11 mouse cellular contexts compared by ENCODE assay signal in the genomic region with DNA sequence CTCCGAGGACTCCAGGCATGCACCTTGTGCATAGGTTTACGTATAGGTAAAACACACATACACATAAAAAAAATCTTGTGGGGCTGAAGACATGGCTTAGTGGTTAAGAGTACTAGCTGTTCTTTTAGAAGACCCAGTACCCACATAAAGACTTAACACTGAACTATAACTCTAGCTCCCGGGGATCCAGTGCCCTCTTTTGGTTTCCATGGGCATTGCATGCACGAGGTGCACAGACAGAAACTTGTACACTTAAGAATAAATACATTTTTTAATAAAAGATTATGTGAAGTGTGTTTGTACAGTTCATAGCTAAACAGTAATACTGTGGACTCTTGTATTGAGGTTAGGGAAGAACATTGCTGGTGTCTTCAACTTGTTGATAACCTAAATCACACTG. TPM values are rescaled to one million over a fixed set of nuclear protein-coding genes. Genes with fewer than 3 reads are reported as not detected.
A peak's percentile ranks its signal among the peaks of the same experiment; 100 is the strongest.
DNase-seq lines count a peak whose midpoint lies in the region; ATAC-seq and TF ChIP-seq lines count a peak whose summit lies in the region.
"Had no signal": no experiment of that assay in that cellular context is flagged by ENCODE, and none has a peak within 500 bp of the region (broad histone marks: within the 10 kb centered on the region; RNA-seq: fewer than 3 reads in every experiment).

No protein-coding gene starts in this region.

- no peaks in the 10 kb centered on the region for H3K9me3 ChIP-seq in hindbrain, postnatal 0 days (ENCODE audit: low read length)
- H3K9me3 ChIP-seq in hindbrain, embryonic 11.5 days (ENCODE audit: control insufficient read depth, low read length): no peaks in the 10 kb centered on the region
- H3K9me3 ChIP-seq: limb, embryonic 15.5 days; midbrain, embryonic 10.5 days had no signal

- 95% methylated on average over 4 of the region's 4 CpGs for WGBS in hindbrain, postnatal 0 days
- WGBS in hindbrain, embryonic 11.5 days: 94% methylated on average over 4 of the region's 4 CpGs

- ATAC-seq in hindbrain, postnatal 0 days: no peak
- no peak for ATAC-seq in hindbrain, embryonic 11.5 days (ENCODE audit: low FRiP score)

- no peak overlapping the region for H3K27ac ChIP-seq in hindbrain, postnatal 0 days
- no peak overlapping the region for H3K27ac ChIP-seq in hindbrain, embryonic 11.5 days (ENCODE audit: low read depth, low read length)
- H3K27ac ChIP-seq: limb, embryonic 15.5 days; midbrain, embryonic 10.5 days had no signal

- H3K36me3 ChIP-seq in hindbrain, postnatal 0 days (ENCODE audit: insufficient read depth, low read length): no peaks in the 10 kb centered on the region; the same call in 1 of the 2 replicates
- no peaks in the 10 kb centered on the region for H3K36me3 ChIP-seq in hindbrain, embryonic 11.5 days (ENCODE audit: control insufficient read depth, insufficient read depth, low read length)
- H3K36me3 ChIP-seq: limb, embryonic 15.5 days had no signal

- no peak overlapping the region for H3K4me3 ChIP-seq in hindbrain, postnatal 0 days (ENCODE audit: low read length)
- no peak overlapping the region for H3K4me3 ChIP-seq in hindbrain, embryonic 11.5 days (ENCODE audit: low read depth, low read length)
- H3K4me3 ChIP-seq: limb, embryonic 15.5 days; midbrain, embryonic 10.5 days had no signal

- TF ChIP-seq CTCF in hindbrain, postnatal 0 days (IDR thresholded peaks at IDR 0.05; ENCODE audit: low read depth): peak; percentile 23; the same call in 1 of the 2 replicates

- H3K4me1 ChIP-seq in hindbrain, postnatal 0 days (ENCODE audit: insufficient read depth, low read length): no peaks in the 10 kb centered on the region
- H3K4me1 ChIP-seq in hindbrain, embryonic 11.5 days (replicated peaks; ENCODE audit: control insufficient read depth, insufficient read depth, low read length): no peaks in the 10 kb centered on the region
- H3K4me1 ChIP-seq: limb, embryonic 15.5 days; midbrain, embryonic 10.5 days had no signal

- H3K4me2 ChIP-seq in hindbrain, postnatal 0 days (ENCODE audit: low read depth, low read length): no peak overlapping the region
- no peak overlapping the region for H3K4me2 ChIP-seq in hindbrain, embryonic 11.5 days (replicated peaks; ENCODE audit: low read depth, low read length)
- H3K4me2 ChIP-seq: limb, embryonic 15.5 days had no signal

- H3K9ac ChIP-seq in hindbrain, postnatal 0 days (replicated peaks; ENCODE audit: low read length): no peak overlapping the region
- no peak overlapping the region for H3K9ac ChIP-seq in hindbrain, embryonic 11.5 days (ENCODE audit: low read depth, low read length)
- H3K9ac ChIP-seq: limb, embryonic 15.5 days had no signal

- DNase-seq in hindbrain, postnatal 0 days (ENCODE audit: low spot score): no peak
- DNase-seq in hindbrain, embryonic 11.5 days (ENCODE audit: low spot score): no peak
- peak; percentile 15 for DNase-seq in lung, postnatal 14 days
- DNase-seq in lung, adult 18-20 months: no peak
- peak; percentile 56 for DNase-seq in ZHBTc4 (ENCODE audit: low read depth, low spot score)
- peak; percentile 55 for DNase-seq in thymus, postnatal 4 days
- no peak for DNase-seq in right cerebral cortex, adult 18-20 months
- DNase-seq in spleen, adult 18-20 months: no peak
- DNase-seq: cerebellum, postnatal 14 days had no signal

- H3K27me3 ChIP-seq in hindbrain, postnatal 0 days (ENCODE audit: insufficient read depth, low read length): no peaks in the 10 kb centered on the region
- no peaks in the 10 kb centered on the region for H3K27me3 ChIP-seq in hindbrain, embryonic 11.5 days (ENCODE audit: control insufficient read depth, insufficient read depth, low read length)
- H3K27me3 ChIP-seq: limb, embryonic 15.5 days had no signal

RNA-seq across cellular contexts. Expression of a gene that starts 33.5 kb away (rescaled TPM):
- total RNA-seq in hindbrain, postnatal 0 days (2014; rRNA removed): 68.4 and 73.6 TPM in 2 replicates
- polyA plus RNA-seq in hindbrain, postnatal 0 days (2015; fragmentation: Nextera tagmentation; extraction: Ambion mirVana): 7.3 and 8.7 TPM in 2 replicates
- 10.1 and 14.9 TPM in 2 replicates for polyA plus RNA-seq in hindbrain, embryonic 11.5 days (2014; fragmentation: Nextera tagmentation; extraction: Ambion mirVana)

Comparison
In these comparisons a context has a peak if more than half of its experiments do, and no peak if none do; other contexts are left out.
1. DNase-seq: peak in lung, postnatal 14 days (single experiment), ZHBTc4 (single experiment) and thymus, postnatal 4 days (single experiment); none in hindbrain, postnatal 0 days (single experiment), hindbrain, embryonic 11.5 days (single experiment), lung, adult 18-20 months (0 of 2), right cerebral cortex, adult 18-20 months (single experiment) and spleen, adult 18-20 months (0 of 2).